Mouse (Mus musculus) heart, embryonic 15.5 days (tissue): Measurements from ENCODE around the gene Dmd. TPM values are rescaled to one million over a fixed set of nuclear protein-coding genes. Genes with fewer than 3 reads are reported as not detected.

ENCODE experiments used
- ATAC-seq: fragments of 200-750 bp; cut with Nextera tagmentation; replicated peaks from 2 replicates; pipeline ENCODE4 v1.8.0; 2017; ENCODE audit warnings: low read depth, moderate TSS enrichment; ENCODE audit not compliant: insufficient number of reproducible peaks, insufficient read depth, low FRiP score
- H3K27ac ChIP-seq: fragments of 300-500 bp; sonication (generic); 2 replicates; pipeline ENCODE4 v1.5.1; 2015; ENCODE audit warnings: mild to moderate bottlenecking, inconsistent platforms
- H3K27me3 ChIP-seq: fragments of 300-500 bp; sonication (generic); 2 replicates; pipeline ENCODE4 v1.6.1; 2015; ENCODE audit warnings: inconsistent platforms
- H3K36me3 ChIP-seq: fragments of 300-500 bp; sonication (generic); 2 replicates; pipeline ENCODE4 v1.6.1; 2015; ENCODE audit warnings: mild to moderate bottlenecking, inconsistent platforms
- H3K4me1 ChIP-seq: fragments of 300-500 bp; sonication (generic); replicated peaks from 2 replicates; pipeline ENCODE4 v1.6.1; 2015; ENCODE audit warnings: inconsistent platforms
- H3K4me2 ChIP-seq: fragments of 300-500 bp; sonication (generic); 2 replicates; pipeline ENCODE4 v1.6.1; 2015; ENCODE audit warnings: inconsistent platforms, mild to moderate bottlenecking, moderate library complexity
- H3K4me3 ChIP-seq: fragments of 300-500 bp; sonication (generic); 2 replicates; pipeline ENCODE4 v1.5.1; 2015; ENCODE audit warnings: mild to moderate bottlenecking, inconsistent platforms
- H3K9ac ChIP-seq: fragments of 300-500 bp; sonication (generic); 2 replicates; pipeline ENCODE4 v1.6.1; 2015; ENCODE audit warnings: mild to moderate bottlenecking, inconsistent platforms
- H3K9me3 ChIP-seq: fragments of 300-500 bp; sonication (generic); replicated peaks from 2 replicates; pipeline ENCODE4 v1.6.1; 2016; ENCODE audit warnings: inconsistent platforms
- WGBS: fragments of 180-500 bp; shearing (Covaris S2); methylation state at CpG from one replicate; pipeline ENCODE4 v1.1.7; 2015; ENCODE audit warnings: mixed read lengths; 5-methylcytosine and 5-hydroxymethylcytosine counted together
- polyA plus RNA-seq: library from polyadenylated mRNA; unstranded; fragments of >200 nt; fragmentation: Nextera tagmentation; extraction: Ambion mirVana; gene quantifications from 2 replicates; pipeline ENCODE4 v1.2.1, GENCODE M21; 2015

Dmd gene
- polyA plus RNA-seq, 1 experiment from 2014 or later = 29.8 TPM

DNA sequence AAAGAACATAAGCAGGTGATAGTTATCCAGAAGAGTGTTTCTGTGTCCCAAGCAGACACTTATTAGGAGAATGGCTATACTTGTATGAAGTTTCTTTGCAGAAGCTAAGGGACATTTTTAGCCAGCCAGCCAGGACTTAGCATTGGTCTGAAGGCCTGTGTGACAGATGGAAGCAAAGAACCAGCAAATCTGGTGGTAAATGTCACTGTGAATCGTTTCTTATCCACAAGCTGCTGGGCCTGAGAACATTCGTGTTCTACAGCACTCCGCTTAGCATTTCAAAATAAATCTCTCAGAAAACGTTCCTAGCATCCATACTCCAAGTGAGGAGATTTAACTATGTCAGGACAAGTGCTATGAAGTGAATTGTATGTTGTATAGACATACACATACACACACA is 1486.9 kb downstream of the Dmd start:
- no peaks in the 10 kb centered on the region for H3K4me1 ChIP-seq
- H3K9me3 ChIP-seq = no peaks in the 10 kb centered on the region
- H3K4me3 ChIP-seq = no peak overlapping the region
- WGBS = 81% methylated on average over 4 of the region's 4 CpGs
- no peaks in the 10 kb centered on the region for H3K36me3 ChIP-seq
- no peak for ATAC-seq
- no peak overlapping the region for H3K27ac ChIP-seq
- H3K9ac ChIP-seq = no peak overlapping the region
- H3K4me2 ChIP-seq = no peak overlapping the region
- no peaks in the 10 kb centered on the region for H3K27me3 ChIP-seq

DNA sequence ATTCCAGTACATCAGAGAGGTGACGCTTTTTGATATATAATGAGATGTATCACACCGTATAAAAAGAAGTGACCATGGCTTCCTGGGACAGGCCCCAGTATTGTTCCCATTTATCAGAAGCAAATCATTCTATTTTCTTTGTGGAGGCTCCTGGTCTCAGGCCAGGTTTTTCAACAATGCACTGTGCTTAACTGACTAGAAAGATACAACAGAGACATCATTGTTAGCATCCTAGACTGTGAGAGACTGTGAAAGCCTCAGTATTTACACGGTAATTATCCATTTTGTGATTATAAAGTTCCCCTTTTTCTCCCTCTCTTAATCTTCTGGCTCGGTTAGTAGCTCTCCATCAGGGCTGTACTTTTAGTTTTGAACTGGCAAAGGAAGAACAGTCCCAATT is 1487.9 kb downstream of the Dmd start:
- H3K9me3 ChIP-seq = no peaks in the 10 kb centered on the region
- no peak overlapping the region for H3K4me3 ChIP-seq
- no peak overlapping the region for H3K4me2 ChIP-seq
- H3K36me3 ChIP-seq = no peaks in the 10 kb centered on the region
- H3K4me1 ChIP-seq = no peaks in the 10 kb centered on the region
- H3K27me3 ChIP-seq = no peaks in the 10 kb centered on the region
- ATAC-seq = no peak
- H3K9ac ChIP-seq = no peak overlapping the region
- 81% methylated on average over 4 of the region's 4 CpGs for WGBS
- H3K27ac ChIP-seq = no peak overlapping the region

DNA sequence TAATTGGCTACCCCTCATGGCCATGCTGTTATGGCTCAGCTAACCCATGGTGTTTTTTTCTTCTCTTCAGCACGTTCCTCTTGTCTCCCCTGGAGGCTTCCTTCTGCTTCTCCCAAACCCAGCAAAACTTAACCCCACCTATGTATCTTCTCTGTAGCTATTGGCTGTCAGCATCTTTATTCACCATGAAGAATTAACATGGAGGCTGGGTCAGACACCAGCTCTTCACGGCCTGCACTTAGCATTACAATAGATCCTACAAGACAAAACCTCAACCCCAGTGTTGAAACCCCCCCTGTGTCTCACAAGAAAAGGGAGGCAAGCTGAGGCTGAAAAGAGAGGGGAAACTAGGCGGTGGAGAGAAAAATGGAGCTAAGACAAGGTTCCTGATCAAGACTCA is 1494.3 kb downstream of the Dmd start:
- Histone ChIP-seq H3K27me3 (no peaks in the 10 kb centered on the region), H3K4me2 (no peak overlapping the region), H3K4me3 (no peak overlapping the region), H3K4me1 (no peaks in the 10 kb centered on the region), H3K9me3 (no peaks in the 10 kb centered on the region), H3K9ac (no peak overlapping the region), H3K36me3 (no peaks in the 10 kb centered on the region), H3K27ac (no peak overlapping the region)
- 69% methylated on average over 3 of the region's 3 CpGs for WGBS
- no peak for ATAC-seq

DNA sequence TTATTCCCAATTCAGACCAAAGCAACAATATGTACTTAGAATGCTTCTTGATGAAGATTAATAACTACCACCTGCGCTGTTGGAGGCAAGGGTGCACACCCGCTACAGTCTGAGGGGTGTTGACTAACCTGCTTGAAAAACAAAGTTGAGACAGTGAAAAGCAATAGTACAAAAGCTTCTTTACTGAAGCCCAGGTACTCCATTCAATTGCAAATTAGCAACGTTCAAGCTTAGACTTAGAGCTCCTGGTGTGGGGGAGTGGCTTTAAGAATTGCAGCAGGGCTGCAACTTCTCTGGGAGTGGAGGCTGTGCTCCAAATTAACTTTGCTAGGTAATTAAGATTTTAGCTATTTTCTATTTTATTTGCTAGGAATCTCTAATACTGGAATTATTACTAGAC is 1495.3 kb downstream of the Dmd start:
- Histone ChIP-seq H3K27ac (no peak overlapping the region), H3K4me2 (no peak overlapping the region), H3K9me3 (no peaks in the 10 kb centered on the region), H3K27me3 (no peaks in the 10 kb centered on the region), H3K36me3 (no peaks in the 10 kb centered on the region), H3K4me3 (no peak overlapping the region), H3K4me1 (no peaks in the 10 kb centered on the region), H3K9ac (no peak overlapping the region)
- no peak for ATAC-seq
- 55% methylated on average over 3 of the region's 3 CpGs for WGBS

DNA sequence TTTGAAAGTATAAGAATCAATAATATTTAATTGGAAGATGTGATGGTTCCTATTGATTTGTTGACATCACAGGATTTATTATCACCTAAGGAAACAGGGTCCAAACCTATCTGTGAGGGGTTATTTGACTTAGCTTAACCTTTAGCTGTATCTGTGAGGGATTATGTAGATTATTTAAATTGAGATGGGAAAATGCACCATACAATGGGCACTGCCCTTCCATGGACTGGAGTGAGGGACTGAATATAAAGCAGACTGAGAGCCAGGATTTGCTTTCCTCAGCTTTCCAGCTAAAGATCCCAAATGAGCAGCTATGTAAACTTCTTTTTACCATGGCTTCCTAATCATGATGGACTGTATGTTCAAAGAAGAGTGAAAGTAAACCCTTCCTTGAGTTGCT is 1496.0 kb downstream of the Dmd start:
- no peaks in the 10 kb centered on the region for H3K9me3 ChIP-seq
- no peaks in the 10 kb centered on the region for H3K4me1 ChIP-seq
- no peaks in the 10 kb centered on the region for H3K36me3 ChIP-seq
- H3K27ac ChIP-seq = no peak overlapping the region
- no peaks in the 10 kb centered on the region for H3K27me3 ChIP-seq
- no peak for ATAC-seq
- H3K9ac ChIP-seq = no peak overlapping the region
- no peak overlapping the region for H3K4me2 ChIP-seq
- H3K4me3 ChIP-seq = no peak overlapping the region

DNA sequence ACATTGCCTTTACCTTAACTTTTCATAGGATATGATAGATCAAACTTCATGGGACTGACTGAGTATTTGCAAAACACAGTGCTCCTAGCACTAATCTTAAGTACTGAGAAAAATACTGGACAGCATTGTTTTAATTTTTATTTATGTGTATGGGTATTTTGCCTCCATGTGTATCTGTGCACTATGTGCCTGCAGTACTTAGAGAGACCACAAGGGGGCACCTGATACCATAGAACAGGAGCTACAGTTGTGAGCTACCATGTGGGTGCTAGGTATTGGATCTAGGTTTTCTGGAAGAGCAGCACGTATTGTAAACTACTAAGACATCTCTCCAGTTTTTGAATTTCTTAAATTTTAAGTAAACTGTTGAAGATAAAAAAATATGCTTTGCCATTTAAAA is 1505.8 kb downstream of the Dmd start:
- WGBS = 81% methylated on average over 1 of the region's 1 CpGs
- no peak for ATAC-seq

DNA sequence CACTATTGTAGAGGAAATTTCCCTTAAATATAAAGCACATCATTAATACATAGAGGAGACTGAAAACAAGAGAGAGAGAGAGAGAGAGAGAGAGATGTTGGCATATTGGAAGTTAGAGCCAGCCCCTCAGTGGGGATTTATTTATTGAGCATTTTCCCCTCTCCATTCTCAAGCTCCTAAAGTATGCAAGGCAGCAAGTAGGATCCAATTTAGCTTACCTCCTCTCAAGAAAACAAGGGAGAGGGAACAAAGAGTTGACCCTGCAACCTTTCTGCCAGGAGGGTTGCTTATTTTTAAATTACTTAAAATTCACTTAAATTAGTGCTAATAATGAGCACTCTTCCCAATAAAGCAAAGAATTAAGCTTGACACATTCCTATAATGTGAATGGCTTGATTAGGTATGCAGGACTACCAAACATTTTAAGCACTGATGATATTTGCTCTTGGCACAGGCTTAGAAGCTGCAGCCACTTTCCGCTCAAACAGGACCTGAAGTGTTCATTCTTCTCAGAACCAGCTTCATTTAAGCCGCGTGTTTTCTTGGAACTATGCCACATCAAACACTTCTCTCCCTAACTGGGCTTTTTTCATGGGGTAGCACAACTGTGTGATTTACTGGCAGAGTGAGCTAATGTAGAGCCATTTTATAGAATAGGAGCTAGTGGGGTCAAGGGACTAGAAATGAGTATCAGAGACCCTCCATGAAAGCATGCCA is 1566.1 kb downstream of the Dmd start:
- Histone ChIP-seq H3K27me3 (no peaks in the 10 kb centered on the region), H3K9ac (no peak overlapping the region), H3K4me3 (no peak overlapping the region), H3K4me2 (no peak overlapping the region), H3K27ac (no peak overlapping the region), H3K36me3 (no peaks in the 10 kb centered on the region), H3K4me1 (no peaks in the 10 kb centered on the region), H3K9me3 (no peaks in the 10 kb centered on the region)
- WGBS = 47% methylated on average over 3 of the region's 3 CpGs
- no peak for ATAC-seq

More for the DNA sequence above, 1505.8 kb downstream of the Dmd start:
- H3K4me1 ChIP-seq = no peaks in the 10 kb centered on the region
- H3K27me3 ChIP-seq = no peaks in the 10 kb centered on the region
- no peak overlapping the region for H3K4me3 ChIP-seq
- H3K36me3 ChIP-seq = no peaks in the 10 kb centered on the region
- H3K9ac ChIP-seq = no peak overlapping the region
- no peak overlapping the region for H3K4me2 ChIP-seq
- H3K9me3 ChIP-seq = no peaks in the 10 kb centered on the region
- H3K27ac ChIP-seq = no peak overlapping the region

DNA sequence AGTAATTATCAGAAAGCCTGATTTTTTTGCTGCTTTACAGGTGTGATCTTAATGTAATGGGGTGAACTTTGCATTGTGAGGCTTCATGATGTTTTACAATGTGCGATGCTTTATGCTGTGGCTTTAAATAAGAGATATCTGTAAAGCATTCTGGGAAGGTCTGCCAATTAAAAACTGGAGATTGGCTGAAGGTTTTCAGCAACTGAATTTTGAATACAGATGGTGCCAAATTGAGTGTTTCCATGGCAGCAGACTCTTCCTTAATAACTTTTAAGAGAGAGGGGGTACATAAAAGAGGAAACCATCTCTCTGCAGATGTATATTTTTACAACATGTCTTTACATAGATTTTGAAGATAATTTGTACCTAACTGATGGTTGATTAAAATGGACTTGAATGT is 1603.3 kb downstream of the Dmd start:
- no peak overlapping the region for H3K4me3 ChIP-seq

DNA sequence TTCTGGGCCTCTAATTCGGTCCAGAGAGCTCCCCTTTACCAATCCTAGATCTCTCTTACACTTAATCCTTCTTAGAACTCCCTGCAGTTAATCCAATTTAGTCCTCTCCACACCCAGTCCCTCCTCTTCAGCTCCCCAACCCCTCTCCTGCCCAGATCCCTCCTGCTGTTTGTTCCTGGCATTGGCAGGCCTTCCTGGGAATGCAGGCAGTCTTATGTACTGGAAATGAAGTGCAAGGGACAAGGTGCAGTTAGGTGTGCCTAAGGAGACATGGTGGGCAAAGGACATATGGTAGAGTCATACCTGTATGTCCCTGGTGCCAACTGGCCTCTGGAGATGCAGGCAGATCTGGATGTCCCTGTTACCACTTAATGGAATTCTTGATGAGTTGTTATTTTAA is 1604.8 kb downstream of the Dmd start:
- ATAC-seq = no peak
- Histone ChIP-seq H3K9me3 (no peaks in the 10 kb centered on the region), H3K4me1 (no peaks in the 10 kb centered on the region), H3K27me3 (no peaks in the 10 kb centered on the region), H3K9ac (no peak overlapping the region), H3K4me2 (no peak overlapping the region), H3K4me3 (no peak overlapping the region), H3K36me3 (no peaks in the 10 kb centered on the region), H3K27ac (no peak overlapping the region)
- WGBS = 0% methylated on average over 1 of the region's 1 CpGs

More for the DNA sequence above, 1603.3 kb downstream of the Dmd start:
- Histone ChIP-seq H3K4me1 (no peaks in the 10 kb centered on the region), H3K27me3 (no peaks in the 10 kb centered on the region), H3K9me3 (no peaks in the 10 kb centered on the region), H3K27ac (no peak overlapping the region), H3K4me2 (no peak overlapping the region), H3K36me3 (no peaks in the 10 kb centered on the region), H3K9ac (no peak overlapping the region)
- 77% methylated on average over 1 of the region's 1 CpGs for WGBS
- no peak for ATAC-seq

DNA sequence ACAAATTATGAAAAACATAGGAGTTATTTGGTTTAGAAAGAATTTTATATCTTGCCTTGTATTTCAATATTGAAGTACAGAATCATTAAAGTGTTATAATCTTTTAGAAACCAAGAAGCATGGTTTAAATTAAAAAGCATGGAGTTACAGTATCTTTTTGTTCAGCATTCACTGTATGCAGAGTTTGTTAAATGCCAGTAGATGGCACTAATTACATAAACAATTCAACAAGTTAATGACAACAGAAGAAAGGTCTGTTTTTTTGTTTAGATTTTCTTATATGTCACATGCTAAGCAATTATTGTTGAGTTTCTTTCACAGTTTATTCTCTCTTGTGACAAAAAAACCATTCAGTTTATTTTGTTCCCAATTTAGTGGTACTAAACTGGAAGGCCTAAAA is 1649.8 kb downstream of the Dmd start:
- Histone ChIP-seq H3K27ac (no peak overlapping the region), H3K9me3 (no peaks in the 10 kb centered on the region), H3K4me3 (no peak overlapping the region), H3K27me3 (no peaks in the 10 kb centered on the region), H3K4me1 (no peaks in the 10 kb centered on the region), H3K4me2 (no peak overlapping the region), H3K36me3 (no peaks in the 10 kb centered on the region), H3K9ac (no peak overlapping the region)
- ATAC-seq = no peak

DNA sequence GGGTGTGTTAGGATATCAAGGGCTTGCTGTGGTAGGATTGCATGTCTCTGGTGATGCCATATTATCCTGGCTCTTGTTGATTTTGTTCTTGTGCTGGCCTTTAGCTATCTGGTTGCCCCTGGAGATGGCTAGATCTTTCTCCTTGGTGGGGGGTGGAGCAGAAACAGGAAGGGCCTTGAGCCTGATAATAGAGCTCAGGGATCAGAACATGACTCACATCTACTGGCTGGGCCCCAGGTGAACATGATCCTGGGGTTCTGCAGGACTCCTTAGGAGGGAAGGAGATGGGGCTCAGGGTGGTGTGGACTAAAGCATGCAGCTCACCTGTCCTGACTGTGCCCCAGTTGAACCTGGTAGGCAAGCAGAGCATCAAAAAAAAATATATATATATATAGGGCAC is 1691.8 kb downstream of the Dmd start:
- Histone ChIP-seq H3K4me2 (no peak overlapping the region), H3K27ac (no peak overlapping the region), H3K36me3 (no peaks in the 10 kb centered on the region), H3K4me3 (no peak overlapping the region), H3K27me3 (no peaks in the 10 kb centered on the region), H3K4me1 (no peaks in the 10 kb centered on the region), H3K9me3 (no peaks in the 10 kb centered on the region), H3K9ac (no peak overlapping the region)
- no peak for ATAC-seq

DNA sequence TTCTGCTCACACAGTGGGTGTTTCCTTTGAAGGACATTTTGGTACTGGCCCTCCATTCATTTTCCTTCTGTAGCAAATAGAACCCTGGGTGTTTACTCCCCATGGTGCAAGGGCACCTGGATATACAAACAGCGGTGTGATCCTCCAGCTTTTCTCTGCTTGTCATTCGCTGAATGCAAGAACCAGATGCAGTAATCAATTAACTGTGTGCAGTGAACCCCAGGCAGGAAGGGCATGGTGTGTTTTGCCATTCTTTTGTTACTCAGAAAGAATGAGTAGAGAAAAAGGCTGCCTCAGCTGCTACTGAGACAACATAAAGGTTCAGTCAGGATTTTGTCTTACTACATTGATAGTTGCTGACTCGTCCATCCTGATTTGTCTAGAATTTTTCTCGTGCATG is 1799.0 kb downstream of the Dmd start:
- 56% methylated on average over 4 of the region's 4 CpGs for WGBS
- Histone ChIP-seq H3K9me3 (no peaks in the 10 kb centered on the region), H3K27ac (no peak overlapping the region), H3K36me3 (no peaks in the 10 kb centered on the region), H3K4me1 (no peaks in the 10 kb centered on the region), H3K4me3 (no peak overlapping the region), H3K4me2 (no peak overlapping the region), H3K9ac (no peak overlapping the region), H3K27me3 (no peaks in the 10 kb centered on the region)
- ATAC-seq = no peak
